Mouse (Mus musculus) neural tube, embryonic 15.5 days (tissue): ENCODE data around the gene Plekhs1. TPM values are rescaled to one million over a fixed set of nuclear protein-coding genes. Genes with fewer than 3 reads are reported as not detected.

Experiments used
- ATAC-seq: fragments of 200-750 bp; cut with Nextera tagmentation; 2 replicates; pipeline ENCODE4 v1.8.0; 2017; ENCODE audit warnings: mild to moderate bottlenecking, moderate TSS enrichment, moderate library complexity; ENCODE audit not compliant: low FRiP score
- H3K27ac ChIP-seq: fragments of 300-500 bp; sonication (generic); replicated peaks from 2 replicates; pipeline ENCODE4 v1.5.1; 2015; ENCODE audit warnings: mild to moderate bottlenecking, inconsistent platforms
- H3K27me3 ChIP-seq: fragments of 300-500 bp; sonication (generic); replicated peaks from 2 replicates; pipeline ENCODE4 v1.6.1; 2015; ENCODE audit warnings: inconsistent platforms
- H3K36me3 ChIP-seq: fragments of 300-500 bp; sonication (generic); 2 replicates; pipeline ENCODE4 v1.6.1; 2015; ENCODE audit warnings: inconsistent platforms
- H3K4me1 ChIP-seq: fragments of 300-500 bp; sonication (generic); 2 replicates; pipeline ENCODE4 v1.6.1; 2015; ENCODE audit warnings: inconsistent platforms
- H3K4me2 ChIP-seq: fragments of 300-500 bp; sonication (generic); 2 replicates; pipeline ENCODE4 v1.6.1; 2015; ENCODE audit warnings: inconsistent platforms, mild to moderate bottlenecking, moderate library complexity
- H3K4me3 ChIP-seq: fragments of 300-500 bp; sonication (generic); replicated peaks from 2 replicates; pipeline ENCODE4 v1.5.1; 2015; ENCODE audit warnings: mild to moderate bottlenecking, inconsistent platforms
- H3K9ac ChIP-seq: fragments of 300-500 bp; sonication (generic); replicated peaks from 2 replicates; pipeline ENCODE4 v1.6.1; 2015; ENCODE audit warnings: mild to moderate bottlenecking, inconsistent platforms
- H3K9me3 ChIP-seq: fragments of 300-500 bp; sonication (generic); replicated peaks from 2 replicates; pipeline ENCODE4 v1.6.1; 2016; ENCODE audit warnings: inconsistent platforms
- whole genome bisulfite sequencing: fragments of 180-500 bp; shearing (Covaris S2); methylation state at CpG from one replicate; pipeline ENCODE4 v1.1.7; 2015; ENCODE audit warnings: mixed read lengths; 5-methylcytosine and 5-hydroxymethylcytosine counted together
- polyA plus RNA-seq: library from polyadenylated mRNA; unstranded; fragments of >200 nt; fragmentation: Nextera tagmentation; extraction: Ambion mirVana; gene quantifications from 2 replicates; pipeline ENCODE4 v1.2.1, GENCODE M21; 2015

Plekhs1 gene
- polyA plus RNA-seq, 1 experiment from 2014 or later = 0.27 TPM

DNA sequence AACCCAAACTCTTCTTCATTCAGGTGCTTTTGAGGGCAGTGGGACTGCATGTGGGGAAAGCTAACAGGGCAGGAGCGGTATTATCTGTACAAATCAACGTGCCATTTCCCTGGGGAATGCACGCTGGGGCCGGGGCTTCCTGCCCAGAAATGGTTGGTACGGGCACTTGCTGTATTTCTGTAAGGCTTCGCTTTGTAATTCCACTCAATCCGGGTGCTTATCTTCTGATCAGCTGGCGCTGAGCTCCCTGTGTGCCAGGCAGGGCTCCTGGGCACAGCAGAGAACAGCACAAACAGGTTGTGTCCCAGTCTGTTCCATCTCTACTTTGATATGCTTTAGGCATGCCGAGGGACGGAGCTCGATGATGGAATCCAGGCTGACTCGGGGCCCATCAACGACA lies 25.1 kb upstream of the Plekhs1 start:
- WGBS = 91% methylated on average over 13 of the region's 13 CpGs
- no peak for ATAC-seq
- Histone ChIP-seq H3K27me3 (no peaks in the 10 kb centered on the region), H3K4me1 (no peaks in the 10 kb centered on the region), H3K4me3 (no peak overlapping the region), H3K27ac (no peak overlapping the region), H3K9me3 (no peaks in the 10 kb centered on the region), H3K4me2 (no peak overlapping the region), H3K36me3 (peaks cover 8% of the 10 kb centered on the region), H3K9ac (no peak overlapping the region)

DNA sequence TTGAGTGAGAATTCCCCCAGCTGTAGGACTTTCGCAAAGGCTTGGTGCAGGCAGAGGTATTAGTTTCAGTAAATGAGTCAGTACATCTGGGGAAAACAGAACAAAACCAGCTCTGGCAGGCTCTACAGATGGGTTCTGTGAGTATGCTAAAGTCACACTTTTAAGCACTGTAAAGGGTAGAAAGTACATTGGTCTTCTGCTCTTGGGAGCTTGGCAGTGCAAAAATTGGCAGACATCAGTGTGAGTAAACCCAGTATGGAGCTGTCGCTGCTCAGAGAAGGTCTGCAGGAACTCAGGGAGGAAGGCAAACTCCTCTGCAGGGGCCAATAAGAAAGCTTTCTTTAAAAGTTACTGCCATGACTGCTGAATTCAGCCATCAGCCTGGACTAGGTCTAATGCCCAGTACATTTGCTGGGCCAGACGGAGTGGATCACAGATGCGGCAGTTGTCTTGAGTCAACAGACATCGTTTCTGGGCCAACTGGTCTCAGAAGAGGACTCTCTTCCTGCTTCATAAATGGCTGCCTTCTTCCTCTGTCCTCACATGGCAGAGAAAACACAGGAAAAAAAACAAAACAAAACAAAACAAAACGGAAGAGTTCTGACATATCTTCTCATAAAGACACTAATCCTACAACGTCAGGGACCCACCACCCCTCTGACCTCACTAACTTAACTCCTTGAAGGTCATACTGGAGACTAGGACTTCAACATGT lies 22.9 kb upstream of the Plekhs1 start:
- H3K4me2 ChIP-seq = no peak overlapping the region
- H3K27ac ChIP-seq = no peak overlapping the region
- ATAC-seq = no peak
- H3K4me3 ChIP-seq = no peak overlapping the region
- peaks cover 8% of the 10 kb centered on the region for H3K36me3 ChIP-seq
- no peaks in the 10 kb centered on the region for H3K27me3 ChIP-seq
- WGBS = 81% methylated on average over 7 of the region's 7 CpGs
- H3K9ac ChIP-seq = no peak overlapping the region
- H3K9me3 ChIP-seq = no peaks in the 10 kb centered on the region
- H3K4me1 ChIP-seq = no peaks in the 10 kb centered on the region

DNA sequence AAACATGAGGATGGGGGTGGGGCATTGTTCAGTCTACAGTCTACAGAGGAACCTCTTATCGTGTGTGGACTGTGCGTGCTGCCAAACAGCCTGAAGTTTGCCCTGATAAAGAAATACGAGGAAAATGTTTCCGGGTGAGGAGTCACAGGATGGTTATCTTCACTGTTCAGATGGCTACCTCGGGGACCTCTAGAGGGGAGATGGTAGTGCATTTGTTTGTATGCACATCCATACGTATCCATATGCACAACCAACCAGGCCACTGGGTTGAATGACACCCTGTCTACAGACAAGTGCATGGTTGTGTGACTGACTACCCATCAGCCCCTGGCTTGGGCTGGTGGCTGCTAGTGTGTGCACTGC lies 22.4 kb upstream of the Plekhs1 start:
- no peak for ATAC-seq

DNA sequence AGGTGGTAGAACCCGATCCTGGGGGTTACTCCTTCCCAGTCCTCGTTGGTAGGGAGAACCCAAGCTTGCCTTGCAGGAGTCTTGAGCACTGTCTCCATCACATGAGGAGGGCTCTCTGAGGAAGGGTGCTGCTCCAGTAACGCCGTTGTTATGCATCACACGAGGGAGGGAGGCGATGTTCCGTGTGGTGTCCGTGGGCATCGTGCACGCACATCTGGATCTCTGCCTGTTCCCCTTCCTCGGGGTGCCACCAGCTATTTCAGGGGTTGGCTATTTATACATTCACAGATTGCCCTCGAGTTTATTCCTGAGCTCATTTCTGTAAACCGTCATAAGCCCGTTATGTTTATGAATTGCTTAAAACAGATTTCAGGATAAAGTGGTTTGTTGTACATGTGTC lies 18.0 kb upstream of the Plekhs1 start:
- no peak overlapping the region for H3K4me3 ChIP-seq
- H3K36me3 ChIP-seq = no peaks in the 10 kb centered on the region
- H3K27ac ChIP-seq = no peak overlapping the region
- no peak overlapping the region for H3K4me2 ChIP-seq
- no peaks in the 10 kb centered on the region for H3K9me3 ChIP-seq
- 78% methylated on average over 14 of the region's 14 CpGs for WGBS
- H3K27me3 ChIP-seq = no peaks in the 10 kb centered on the region
- no peak overlapping the region for H3K9ac ChIP-seq
- ATAC-seq = no peak
- H3K4me1 ChIP-seq = no peaks in the 10 kb centered on the region

More for the DNA sequence above, 22.4 kb upstream of the Plekhs1 start:
- H3K4me1 ChIP-seq = no peaks in the 10 kb centered on the region
- H3K4me3 ChIP-seq = no peak overlapping the region
- no peaks in the 10 kb centered on the region for H3K27me3 ChIP-seq
- no peak overlapping the region for H3K9ac ChIP-seq
- H3K9me3 ChIP-seq = no peaks in the 10 kb centered on the region
- peaks cover 8% of the 10 kb centered on the region for H3K36me3 ChIP-seq
- no peak overlapping the region for H3K4me2 ChIP-seq
- no peak overlapping the region for H3K27ac ChIP-seq
- WGBS = 90% methylated on average over 6 of the region's 6 CpGs

DNA sequence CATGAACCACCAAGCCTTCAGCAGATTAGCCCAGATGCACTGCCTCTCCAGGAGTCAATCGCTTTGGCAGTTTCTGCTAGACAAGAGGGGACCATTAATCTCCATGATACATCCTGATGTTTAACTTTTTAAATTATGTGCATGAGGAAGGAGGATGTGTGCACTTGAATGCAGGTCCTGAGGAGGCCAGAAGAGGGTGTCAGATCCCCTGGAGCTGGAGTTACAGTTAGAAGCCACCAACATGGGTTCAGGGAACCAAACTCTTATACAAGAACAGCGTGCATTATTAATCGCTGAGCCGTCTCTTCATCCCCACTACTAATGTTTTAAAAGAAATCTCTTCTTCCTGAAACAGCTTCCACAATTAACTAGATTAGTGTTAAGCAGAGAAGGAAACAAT lies 12.7 kb upstream of the Plekhs1 start:
- ATAC-seq = no peak
- Histone ChIP-seq H3K27ac (no peak overlapping the region), H3K9ac (no peak overlapping the region), H3K27me3 (no peaks in the 10 kb centered on the region), H3K4me2 (no peak overlapping the region), H3K4me3 (no peak overlapping the region), H3K36me3 (no peaks in the 10 kb centered on the region), H3K9me3 (no peaks in the 10 kb centered on the region), H3K4me1 (no peaks in the 10 kb centered on the region)
- WGBS = 94% methylated on average over 4 of the region's 4 CpGs

DNA sequence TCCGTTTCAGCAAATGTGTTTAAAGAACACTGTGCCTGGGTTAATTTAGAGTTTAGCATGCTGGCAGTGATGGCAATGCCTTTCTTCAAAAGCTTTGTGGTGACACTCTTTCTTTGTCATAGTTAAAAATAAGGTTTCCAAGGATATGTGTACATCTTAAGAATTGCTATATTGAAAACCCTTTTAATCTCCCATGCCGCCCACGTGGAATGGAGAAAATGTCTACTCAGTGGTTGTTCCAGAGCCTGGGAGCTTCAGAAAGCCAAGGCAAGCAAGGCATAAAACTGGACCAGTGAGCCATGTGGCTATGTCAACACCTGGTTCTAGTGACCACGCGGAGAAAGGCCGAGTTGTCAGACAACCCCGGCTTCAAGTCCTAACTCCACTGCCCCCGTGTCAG lies 11.9 kb upstream of the Plekhs1 start:
- Histone ChIP-seq H3K4me2 (no peak overlapping the region), H3K36me3 (no peaks in the 10 kb centered on the region), H3K4me1 (no peaks in the 10 kb centered on the region), H3K4me3 (no peak overlapping the region), H3K9ac (no peak overlapping the region), H3K27ac (no peak overlapping the region), H3K27me3 (no peaks in the 10 kb centered on the region), H3K9me3 (no peaks in the 10 kb centered on the region)
- 90% methylated on average over 8 of the region's 8 CpGs for WGBS
- ATAC-seq = no peak

DNA sequence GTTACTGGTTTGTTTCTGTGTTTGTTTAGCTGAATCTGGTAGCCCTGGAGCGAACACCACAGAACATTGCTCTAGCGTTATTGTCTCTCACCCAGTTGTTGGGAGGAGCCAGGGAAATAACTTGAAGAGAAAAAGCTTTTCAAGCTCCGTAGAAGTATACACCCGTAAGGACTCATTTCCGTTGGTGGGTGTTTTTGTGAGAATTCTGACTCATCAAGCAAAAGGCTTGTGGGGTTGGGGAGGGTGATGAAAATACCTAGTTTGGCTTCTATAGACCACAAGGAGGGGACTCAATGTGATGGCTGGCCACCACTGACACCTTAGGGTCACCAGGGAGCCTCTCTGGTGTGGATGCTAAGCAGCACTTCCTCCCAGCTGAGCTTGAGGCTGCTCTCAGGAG lies 10.5 kb upstream of the Plekhs1 start:
- Histone ChIP-seq H3K4me3 (no peak overlapping the region), H3K9ac (no peak overlapping the region), H3K4me1 (no peaks in the 10 kb centered on the region), H3K27ac (no peak overlapping the region), H3K27me3 (no peaks in the 10 kb centered on the region), H3K9me3 (no peaks in the 10 kb centered on the region), H3K4me2 (no peak overlapping the region), H3K36me3 (no peaks in the 10 kb centered on the region)
- 87% methylated on average over 5 of the region's 5 CpGs for WGBS
- ATAC-seq = no peak

DNA sequence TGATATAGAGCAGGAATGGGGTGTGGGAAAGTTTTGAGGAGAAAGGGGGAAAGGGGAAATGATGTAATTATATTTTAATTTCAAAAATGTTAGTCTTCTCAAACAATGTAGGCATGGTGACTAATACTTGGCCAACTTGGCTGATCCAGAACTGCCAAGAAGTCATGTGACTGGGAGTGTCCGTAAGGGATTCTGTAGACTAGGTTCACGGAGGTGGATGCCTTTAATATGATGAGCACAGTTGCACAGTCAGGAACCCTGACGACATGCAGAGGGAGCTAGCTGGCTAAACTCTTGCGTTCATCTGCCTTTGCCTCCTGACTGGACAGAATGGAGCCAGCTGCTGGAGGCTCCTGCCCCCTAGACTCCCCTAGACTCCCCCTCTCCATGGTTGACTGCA lies 9.6 kb upstream of the Plekhs1 start:
- WGBS = 92% methylated on average over 4 of the region's 4 CpGs

DNA sequence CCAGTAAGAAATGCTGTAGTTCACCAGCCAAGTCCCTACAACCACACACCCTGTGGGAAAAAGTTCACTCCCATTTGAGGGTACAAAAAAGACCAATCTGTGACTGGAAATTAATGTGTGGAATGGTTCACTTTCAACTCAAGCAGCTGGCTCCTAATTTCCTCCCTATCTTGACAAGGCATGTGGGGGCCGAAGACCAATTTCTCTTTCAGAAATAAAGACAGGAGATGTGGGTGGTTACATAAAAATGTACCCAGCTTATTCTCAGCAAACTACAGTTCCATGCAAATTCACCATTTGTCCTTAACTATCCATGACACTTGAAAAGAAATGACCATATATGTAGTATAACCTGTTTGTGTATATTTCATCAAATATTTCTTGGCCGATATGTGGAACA lies 9.0 kb upstream of the Plekhs1 start:
- Histone ChIP-seq H3K4me1 (no peaks in the 10 kb centered on the region), H3K4me2 (no peak overlapping the region), H3K9me3 (no peaks in the 10 kb centered on the region), H3K27me3 (no peaks in the 10 kb centered on the region), H3K27ac (no peak overlapping the region), H3K4me3 (no peak overlapping the region), H3K36me3 (no peaks in the 10 kb centered on the region), H3K9ac (no peak overlapping the region)
- WGBS = 92% methylated on average over 2 of the region's 2 CpGs
- ATAC-seq = no peak

More for the DNA sequence above, 9.6 kb upstream of the Plekhs1 start:
- Histone ChIP-seq H3K9me3 (no peaks in the 10 kb centered on the region), H3K36me3 (no peaks in the 10 kb centered on the region), H3K4me1 (no peaks in the 10 kb centered on the region), H3K9ac (no peak overlapping the region), H3K4me2 (no peak overlapping the region), H3K4me3 (no peak overlapping the region), H3K27ac (no peak overlapping the region), H3K27me3 (no peaks in the 10 kb centered on the region)
- ATAC-seq = no peak

DNA sequence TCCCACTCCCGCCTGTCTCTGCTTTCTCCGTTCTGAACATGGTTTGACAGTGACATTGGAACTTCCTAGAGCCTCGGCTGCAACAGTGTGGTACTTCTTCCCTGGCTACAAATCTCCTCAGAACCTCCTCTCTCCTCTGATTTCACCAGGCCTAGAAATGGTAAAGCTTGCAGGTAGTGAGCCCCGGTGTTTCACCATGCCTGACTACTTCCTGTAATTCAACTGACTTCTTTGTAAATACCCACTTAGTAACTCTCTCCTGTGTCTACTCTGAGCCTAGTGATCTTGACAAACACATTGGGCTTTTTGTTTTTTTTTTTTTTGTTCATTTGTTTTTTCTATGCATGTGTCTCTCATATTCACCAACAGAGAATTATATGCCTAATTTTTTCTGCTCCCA lies 6.6 kb upstream of the Plekhs1 start:
- 83% methylated on average over 4 of the region's 4 CpGs for WGBS
- ATAC-seq = no peak
- Histone ChIP-seq H3K9me3 (no peaks in the 10 kb centered on the region), H3K27ac (no peak overlapping the region), H3K4me1 (no peaks in the 10 kb centered on the region), H3K4me2 (no peak overlapping the region), H3K36me3 (no peaks in the 10 kb centered on the region), H3K4me3 (no peak overlapping the region), H3K9ac (no peak overlapping the region), H3K27me3 (no peaks in the 10 kb centered on the region)

DNA sequence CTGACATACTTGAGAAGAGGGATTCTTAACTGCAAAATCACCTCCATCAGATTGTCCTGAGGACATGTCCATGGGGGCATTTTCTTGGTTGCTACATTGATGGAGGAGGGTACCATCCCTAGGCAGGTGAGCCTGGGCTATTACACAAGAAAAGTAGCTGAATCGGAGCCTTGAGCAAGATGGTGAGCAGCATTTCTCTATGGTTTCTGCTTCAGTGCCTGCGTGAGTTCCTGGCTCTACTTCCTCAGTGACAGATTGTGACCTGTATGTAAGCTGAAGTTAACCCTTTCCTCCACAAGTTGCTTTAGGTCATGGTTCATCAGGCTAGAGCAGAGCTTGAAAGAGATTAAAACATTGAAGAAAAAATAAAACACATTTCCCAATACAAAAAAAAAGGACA lies 6.1 kb upstream of the Plekhs1 start:
- H3K9me3 ChIP-seq = no peaks in the 10 kb centered on the region
- H3K4me3 ChIP-seq = no peak overlapping the region
- no peak for ATAC-seq
- no peaks in the 10 kb centered on the region for H3K36me3 ChIP-seq
- no peaks in the 10 kb centered on the region for H3K4me1 ChIP-seq
- H3K9ac ChIP-seq = no peak overlapping the region
- no peaks in the 10 kb centered on the region for H3K27me3 ChIP-seq
- WGBS = 40% methylated on average over 2 of the region's 2 CpGs
- no peak overlapping the region for H3K4me2 ChIP-seq
- H3K27ac ChIP-seq = no peak overlapping the region

DNA sequence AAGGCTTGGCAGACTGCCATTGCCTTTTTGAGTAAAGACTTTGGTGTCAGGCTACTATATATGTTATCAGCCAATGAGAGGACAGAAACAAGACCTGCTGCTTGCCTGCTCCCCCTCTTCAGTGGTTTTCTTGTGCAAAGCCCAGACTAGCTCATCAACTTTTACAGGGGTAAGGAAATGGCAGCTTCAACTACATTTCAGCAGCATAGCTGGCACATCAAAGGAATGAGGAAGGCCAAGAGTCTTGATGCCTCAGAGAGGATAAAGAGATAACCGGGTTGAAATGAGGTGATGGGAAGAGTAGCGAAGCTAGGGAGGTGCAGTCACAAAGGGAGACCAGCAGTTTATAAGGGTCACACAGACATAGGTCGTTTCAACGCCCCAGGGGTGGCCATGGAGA lies 3.9 kb upstream of the Plekhs1 start:
- H3K9ac ChIP-seq = no peak overlapping the region
- H3K36me3 ChIP-seq = no peaks in the 10 kb centered on the region
- peaks cover 4% of the 10 kb centered on the region; the same call in 1 of the 2 replicates for H3K4me1 ChIP-seq
- WGBS = 78% methylated on average over 4 of the region's 4 CpGs
- H3K27me3 ChIP-seq = no peaks in the 10 kb centered on the region
- ATAC-seq = no peak
- no peak overlapping the region for H3K4me3 ChIP-seq
- no peak overlapping the region for H3K4me2 ChIP-seq
- no peak overlapping the region for H3K27ac ChIP-seq
- H3K9me3 ChIP-seq = no peaks in the 10 kb centered on the region
